Mouse (Mus musculus) midbrain, embryonic 14.5 days (tissue): ENCODE results near the gene Rreb1. TPM values are rescaled to one million over a fixed set of nuclear protein-coding genes. Genes with fewer than 3 reads are reported as not detected.

Experiments used
- ATAC-seq: fragments of 200-750 bp; cut with Nextera tagmentation; 2 replicates; pipeline ENCODE4 v1.8.0; 2017; ENCODE audit warnings: moderate number of reproducible peaks, moderate library complexity; ENCODE audit not compliant: low FRiP score, low TSS enrichment
- DNase-seq: peaks from one replicate; pipeline ENCODE4 v3.0.0-alpha.2; 2015
- H3K27ac ChIP-seq: fragments of 300-500 bp; sonication (generic); replicated peaks from 2 replicates; pipeline ENCODE4 v1.5.1; 2014; ENCODE audit warnings: mild to moderate bottlenecking, low read depth, low read length, moderate library complexity
- H3K27me3 ChIP-seq: fragments of 300-500 bp; sonication (generic); 2 replicates; pipeline ENCODE4 v1.6.1; 2014; ENCODE audit warnings: low read length, control low read depth, mixed read lengths; ENCODE audit not compliant: control insufficient read depth, insufficient read depth
- H3K36me3 ChIP-seq: fragments of 300-500 bp; sonication (generic); 2 replicates; pipeline ENCODE4 v1.6.1; 2014; ENCODE audit warnings: low read length, control low read depth; ENCODE audit not compliant: control insufficient read depth, insufficient read depth
- H3K4me1 ChIP-seq: fragments of 300-500 bp; sonication (generic); 2 replicates; pipeline ENCODE4 v1.6.1; 2014; ENCODE audit warnings: mild to moderate bottlenecking, antibody characterized with exemption, low read length, control low read depth; ENCODE audit not compliant: control insufficient read depth, insufficient read depth
- H3K4me2 ChIP-seq: fragments of 300-500 bp; sonication (generic); 2 replicates; pipeline ENCODE4 v1.6.1; 2014; ENCODE audit warnings: mild to moderate bottlenecking, low read length, moderate library complexity
- H3K4me3 ChIP-seq: fragments of 300-500 bp; sonication (generic); replicated peaks from 2 replicates; pipeline ENCODE4 v1.5.1; 2014; ENCODE audit warnings: low read depth, low read length
- H3K9ac ChIP-seq: fragments of 300-500 bp; sonication (generic); replicated peaks from 2 replicates; pipeline ENCODE4 v1.6.1; 2014; ENCODE audit warnings: mild to moderate bottlenecking, low read length, moderate library complexity
- H3K9me3 ChIP-seq: fragments of 300-500 bp; sonication (generic); 2 replicates; pipeline ENCODE4 v1.6.1; 2016; ENCODE audit warnings: low read length, control low read depth, mixed read lengths; ENCODE audit not compliant: control insufficient read depth
- WGBS: fragments of 180-500 bp; shearing (Covaris S2); extraction: QIAGEN DNeasy Blood & Tissue Kit; methylation state at CpG from one replicate; pipeline ENCODE4 v1.1.7; 2014; 5-methylcytosine and 5-hydroxymethylcytosine counted together
- polyA plus RNA-seq: library from polyadenylated mRNA; unstranded; fragments of >200 nt; fragmentation: Nextera tagmentation; extraction: Ambion mirVana; gene quantifications from 2 replicates; pipeline ENCODE4 v1.2.1, GENCODE M21; 2014

Gene Rreb1
- polyA plus RNA-seq, 1 experiment from 2014 or later, result 3.9 TPM

DNA sequence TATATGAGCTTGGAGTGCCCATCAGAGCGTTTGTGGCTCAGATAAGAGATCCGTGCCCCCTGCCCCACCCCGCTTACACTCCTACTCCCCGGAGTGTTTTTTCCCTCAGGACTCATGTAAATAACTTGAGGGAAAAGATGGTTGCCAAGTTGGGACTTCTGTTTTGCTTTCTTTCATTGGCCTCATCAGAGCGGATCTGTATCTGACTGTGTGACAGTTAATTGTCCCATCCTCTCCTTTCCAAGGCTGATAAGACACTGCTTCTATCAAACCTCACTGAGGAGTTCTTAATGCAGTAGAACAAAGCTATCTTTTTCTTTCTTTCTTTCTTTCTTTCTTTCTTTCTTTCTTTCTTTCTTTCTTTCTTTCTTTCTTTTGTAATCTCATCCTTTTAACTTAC, 85.4 kb downstream of the Rreb1 start:
- Histone ChIP-seq H3K27me3 (no peaks in the 10 kb centered on the region), H3K4me1 (peaks cover 23% of the 10 kb centered on the region), H3K36me3 (no peaks in the 10 kb centered on the region), H3K9ac (no peak overlapping the region), H3K9me3 (no peaks in the 10 kb centered on the region), H3K4me2 (no peak overlapping the region), H3K4me3 (no peak overlapping the region), H3K27ac (no peak overlapping the region)
- 86% methylated on average over 5 of the region's 5 CpGs for WGBS
- ATAC-seq (no peak), DNase-seq (no peak)

DNA sequence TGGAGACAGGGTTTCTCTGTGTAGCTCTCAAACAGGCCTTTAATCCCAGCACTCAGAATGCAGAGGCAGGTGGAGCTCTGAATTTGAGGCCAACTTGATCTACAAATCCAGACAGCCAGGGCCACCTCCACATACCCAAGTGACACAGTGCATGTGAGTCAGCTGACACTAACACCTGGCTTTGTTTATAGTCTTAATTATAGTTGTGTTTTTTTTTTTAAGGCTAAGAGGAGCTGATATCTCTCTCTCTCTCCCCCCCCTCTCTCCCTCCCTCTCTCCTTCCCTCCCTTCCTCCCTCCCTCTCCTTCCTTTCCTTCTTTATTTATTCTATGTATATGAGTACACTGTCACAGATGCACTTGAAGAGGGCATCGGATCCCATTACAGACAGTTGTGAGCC, 86.5 kb downstream of the Rreb1 start:
- no peak overlapping the region for H3K4me2 ChIP-seq
- ATAC-seq, result no peak
- 92% methylated on average over 1 of the region's 1 CpGs for WGBS

DNA sequence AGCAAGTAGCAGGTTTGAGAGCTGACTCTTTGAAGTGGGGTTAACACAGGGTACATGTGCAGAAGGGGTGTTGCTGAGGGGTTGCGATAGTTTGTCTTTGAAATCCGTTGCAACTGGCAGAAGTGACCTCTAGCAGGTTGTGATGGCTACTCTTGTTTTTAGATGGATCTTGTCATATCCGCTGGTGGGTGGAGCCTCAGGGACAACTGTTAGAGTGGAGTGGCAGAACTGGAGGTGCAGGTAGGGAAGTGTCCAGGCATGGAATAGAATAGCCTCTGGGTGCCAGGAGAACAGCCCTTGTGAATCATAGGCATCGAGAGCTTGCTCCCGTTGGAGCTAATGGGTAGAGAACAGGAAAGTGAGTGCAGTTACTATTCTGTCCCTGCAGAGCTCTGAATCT, 88.1 kb downstream of the Rreb1 start:
- Histone ChIP-seq H3K4me2 (no peak overlapping the region), H3K9ac (no peak overlapping the region), H3K36me3 (no peaks in the 10 kb centered on the region), H3K27me3 (no peaks in the 10 kb centered on the region), H3K27ac (no peak overlapping the region), H3K9me3 (no peaks in the 10 kb centered on the region), H3K4me3 (no peak overlapping the region), H3K4me1 (peaks cover 22% of the 10 kb centered on the region)
- 71% methylated on average over 5 of the region's 5 CpGs for whole genome bisulfite sequencing
- ATAC-seq (no peak), DNase-seq (no peak)

More for the DNA sequence above, 86.5 kb downstream of the Rreb1 start:
- no peak overlapping the region for H3K27ac ChIP-seq
- DNase-seq, result no peak
- no peaks in the 10 kb centered on the region for H3K27me3 ChIP-seq
- no peak overlapping the region for H3K9ac ChIP-seq
- H3K4me3 ChIP-seq, result no peak overlapping the region
- no peaks in the 10 kb centered on the region for H3K36me3 ChIP-seq
- peaks cover 22% of the 10 kb centered on the region for H3K4me1 ChIP-seq
- no peaks in the 10 kb centered on the region for H3K9me3 ChIP-seq

DNA sequence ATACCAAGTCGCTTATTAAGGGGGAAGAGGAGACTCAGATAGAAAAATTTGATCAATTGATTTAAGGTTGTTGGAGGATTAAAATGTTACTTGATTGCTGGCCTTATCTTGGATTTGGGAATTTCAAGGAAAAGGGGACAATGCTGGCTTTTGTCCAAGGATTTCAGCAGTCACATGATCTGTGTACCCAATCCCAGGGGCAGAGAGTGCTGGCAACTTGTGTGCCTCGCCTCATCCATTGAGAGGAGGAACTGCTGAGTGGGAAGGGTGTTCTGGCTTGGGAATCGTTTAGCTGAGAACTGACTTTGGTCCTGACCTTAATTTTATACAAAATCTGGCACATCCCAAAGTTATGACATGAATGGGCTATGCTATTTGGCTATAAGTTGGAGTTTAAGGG, 88.6 kb downstream of the Rreb1 start:
- no peak overlapping the region for H3K4me3 ChIP-seq
- H3K9ac ChIP-seq, result no peak overlapping the region
- H3K36me3 ChIP-seq, result no peaks in the 10 kb centered on the region
- H3K4me2 ChIP-seq, result no peak overlapping the region
- no peak for ATAC-seq
- DNase-seq, result peak; percentile 69
- H3K27me3 ChIP-seq, result no peaks in the 10 kb centered on the region
- H3K9me3 ChIP-seq, result no peaks in the 10 kb centered on the region
- 42% methylated on average over 3 of the region's 3 CpGs for WGBS
- H3K27ac ChIP-seq, result no peak overlapping the region
- peaks cover 19% of the 10 kb centered on the region for H3K4me1 ChIP-seq

DNA sequence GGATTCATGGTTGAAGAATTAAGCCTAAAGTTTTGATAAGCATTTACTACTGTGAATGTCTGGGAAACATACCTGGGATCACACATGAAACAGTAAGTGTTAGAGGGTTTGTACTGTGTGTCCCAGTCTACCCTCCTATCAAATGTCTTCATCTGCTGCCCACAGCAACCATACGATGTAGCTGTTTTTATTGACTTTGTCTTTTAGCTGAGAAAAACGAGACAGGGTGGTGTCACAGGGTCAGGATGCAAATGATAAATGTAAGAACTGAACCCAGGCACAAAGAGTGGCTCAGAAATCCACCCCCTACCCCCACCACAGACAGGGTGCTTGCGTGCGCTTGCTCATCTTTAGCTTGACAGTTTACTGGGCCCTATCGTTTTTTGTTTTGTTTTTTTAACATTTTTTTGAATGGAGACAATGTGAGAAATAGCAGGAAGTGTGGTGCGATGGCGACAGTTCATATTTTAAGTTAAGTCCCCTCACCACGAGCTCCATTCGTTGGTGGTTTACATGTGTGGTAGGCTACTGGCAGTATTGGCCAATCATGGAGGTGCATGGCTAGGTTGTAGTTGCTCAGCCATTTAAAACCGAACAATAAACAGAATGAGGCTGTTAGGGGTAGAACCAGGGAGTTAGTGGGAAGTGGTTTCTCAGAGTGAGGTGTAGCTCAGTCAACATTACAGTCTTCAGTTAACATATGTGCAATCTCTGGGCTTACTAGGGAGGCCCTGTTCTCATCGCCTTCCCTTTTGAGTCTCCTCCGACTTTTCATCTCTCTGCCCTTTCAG, 92.1 kb downstream of the Rreb1 start:
- ATAC-seq, result no peak
- no peak overlapping the region for H3K9ac ChIP-seq
- WGBS, result 87% methylated on average over 12 of the region's 12 CpGs
- no peaks in the 10 kb centered on the region for H3K36me3 ChIP-seq
- H3K4me1 ChIP-seq, result peaks cover 8% of the 10 kb centered on the region
- no peak overlapping the region for H3K4me2 ChIP-seq
- no peak for DNase-seq
- H3K27me3 ChIP-seq, result no peaks in the 10 kb centered on the region
- no peak overlapping the region for H3K27ac ChIP-seq
- no peaks in the 10 kb centered on the region for H3K9me3 ChIP-seq
- no peak overlapping the region for H3K4me3 ChIP-seq

DNA sequence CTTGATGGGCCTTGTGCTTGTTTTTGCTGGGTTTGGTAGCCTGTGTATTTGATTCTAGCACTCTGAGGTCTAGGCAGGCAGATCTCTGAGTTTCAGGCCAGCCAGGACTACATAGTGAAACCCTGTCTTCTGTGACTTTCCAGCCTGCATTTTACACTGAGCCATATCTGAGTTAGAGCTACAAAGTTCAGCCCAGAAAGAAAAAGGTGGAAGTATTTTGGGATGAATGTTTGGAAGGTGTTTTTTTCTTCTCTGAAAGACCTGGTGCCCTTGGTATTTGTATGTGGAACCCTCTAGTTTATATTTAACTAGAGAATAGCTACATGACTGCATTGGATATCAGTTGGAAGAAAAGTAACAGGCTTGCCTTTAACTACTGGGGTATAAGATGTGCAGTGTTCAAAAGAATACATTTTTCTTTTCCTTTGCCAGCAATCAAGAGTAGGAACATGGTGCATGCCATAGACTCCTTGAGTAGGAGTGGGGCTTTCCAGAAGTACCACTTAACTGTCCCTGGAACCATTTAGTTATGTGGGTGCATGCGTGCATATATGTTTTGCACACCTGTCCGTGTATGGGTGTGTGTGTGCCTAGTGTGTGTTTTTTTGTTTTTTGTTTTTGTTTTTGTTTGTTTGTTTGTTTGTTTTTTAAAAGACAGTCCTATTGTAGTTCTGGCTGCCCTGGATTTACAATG, 94.1 kb downstream of the Rreb1 start:
- Histone ChIP-seq H3K27me3 (no peaks in the 10 kb centered on the region), H3K4me3 (no peak overlapping the region), H3K9me3 (no peaks in the 10 kb centered on the region), H3K36me3 (no peaks in the 10 kb centered on the region), H3K9ac (no peak overlapping the region), H3K4me2 (no peak overlapping the region), H3K27ac (no peak overlapping the region), H3K4me1 (peaks cover 3% of the 10 kb centered on the region; the same call in 1 of the 2 replicates)
- ATAC-seq (no peak), DNase-seq (no peak)
- WGBS, result 94% methylated on average over 2 of the region's 2 CpGs

DNA sequence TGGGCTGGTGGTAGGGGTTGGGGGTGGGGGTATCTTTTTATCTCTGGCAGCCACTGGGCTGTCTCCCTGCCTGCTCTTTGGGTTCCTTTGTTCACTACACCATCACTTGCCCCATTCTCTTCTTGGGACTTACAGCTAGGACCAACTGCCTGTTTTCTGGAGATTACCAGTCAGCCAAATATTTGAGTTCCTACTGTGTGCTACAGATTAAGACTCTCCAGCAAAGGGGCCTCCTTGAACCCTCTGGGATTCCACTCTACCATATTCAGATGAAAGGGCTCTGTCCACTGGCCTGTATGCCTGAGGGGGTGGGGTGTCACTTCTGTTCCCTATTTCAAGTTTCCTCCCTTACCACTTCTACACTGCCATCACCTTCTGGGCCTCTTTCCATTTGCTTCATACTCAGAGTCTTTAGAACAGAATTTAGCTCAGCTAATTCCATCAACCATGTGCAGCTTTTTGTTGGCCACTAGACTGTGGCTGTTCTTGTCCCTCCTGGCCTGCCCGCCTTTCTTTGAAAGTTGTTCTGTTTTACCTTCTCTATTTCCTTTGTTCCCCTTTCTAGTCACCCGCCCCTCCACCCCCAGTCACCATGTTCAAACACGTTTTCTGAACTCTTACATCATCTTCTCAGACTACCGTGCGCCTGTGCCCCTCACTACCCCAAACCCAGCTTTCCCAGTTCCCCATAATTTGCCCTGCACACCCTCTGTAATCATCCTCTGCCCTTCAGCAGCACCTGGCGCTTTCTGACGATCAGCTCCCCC, 95.1 kb downstream of the Rreb1 start:
- 77% methylated on average over 7 of the region's 7 CpGs for WGBS
- no peak overlapping the region for H3K27ac ChIP-seq
- DNase-seq (no peak), ATAC-seq (no peak)
- no peak overlapping the region for H3K4me3 ChIP-seq
- no peaks in the 10 kb centered on the region for H3K27me3 ChIP-seq
- H3K9me3 ChIP-seq, result no peaks in the 10 kb centered on the region
- no peaks in the 10 kb centered on the region for H3K36me3 ChIP-seq
- H3K9ac ChIP-seq, result no peak overlapping the region
- H3K4me2 ChIP-seq, result no peak overlapping the region
- H3K4me1 ChIP-seq, result no peaks in the 10 kb centered on the region

DNA sequence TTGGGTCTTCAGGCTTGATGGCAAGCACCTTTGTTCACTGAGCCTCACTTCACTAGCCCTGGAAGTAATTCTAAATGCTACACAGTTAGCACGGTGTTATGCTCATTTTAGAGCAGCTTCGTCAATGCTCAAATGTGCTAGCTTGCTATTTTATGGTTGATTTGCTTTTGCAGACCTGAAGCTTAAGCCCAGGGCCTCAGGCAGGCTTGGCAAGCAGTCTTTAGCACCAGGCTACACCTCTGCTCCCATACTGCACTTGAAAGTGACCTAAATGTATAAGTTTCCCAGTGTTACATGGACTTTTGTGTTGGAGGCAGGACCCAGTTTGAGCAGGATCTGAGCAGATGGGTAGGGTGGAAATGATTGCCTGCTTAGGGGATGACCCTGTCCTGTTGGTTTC, 97.7 kb downstream of the Rreb1 start:
- Histone ChIP-seq H3K9me3 (no peaks in the 10 kb centered on the region), H3K27me3 (no peaks in the 10 kb centered on the region), H3K36me3 (no peaks in the 10 kb centered on the region), H3K4me2 (no peak overlapping the region), H3K4me1 (no peaks in the 10 kb centered on the region), H3K9ac (no peak overlapping the region), H3K27ac (no peak overlapping the region), H3K4me3 (no peak overlapping the region)
- DNase-seq (no peak), ATAC-seq (no peak)
- WGBS, result 92% methylated on average over 2 of the region's 2 CpGs
